Mouse (Mus musculus) kidney, embryonic 14.5 days (tissue): ENCODE results near the gene D1Ertd622e. TPM values are rescaled to one million over a fixed set of nuclear protein-coding genes. Genes with fewer than 3 reads are reported as not detected.

Experiments
- ATAC-seq: fragments of 200-750 bp; cut with Nextera tagmentation; 2 replicates; pipeline ENCODE4 v1.8.0; 2017; ENCODE audit warnings: moderate number of reproducible peaks, mild to moderate bottlenecking, moderate TSS enrichment, moderate library complexity; ENCODE audit not compliant: low FRiP score, low TSS enrichment
- H3K27ac ChIP-seq: fragments of 300-500 bp; sonication (generic); 2 replicates; pipeline ENCODE4 v1.5.1; 2014; ENCODE audit warnings: low read depth, mild to moderate bottlenecking, low read length, moderate library complexity, mixed read lengths
- H3K27me3 ChIP-seq: fragments of 300-500 bp; sonication (generic); 2 replicates; pipeline ENCODE4 v1.6.1; 2014; ENCODE audit warnings: mild to moderate bottlenecking, low read length; ENCODE audit not compliant: control insufficient read depth, insufficient read depth
- H3K36me3 ChIP-seq: fragments of 300-500 bp; sonication (generic); 2 replicates; pipeline ENCODE4 v1.6.1; 2014; ENCODE audit warnings: low read length, mixed read lengths; ENCODE audit not compliant: control insufficient read depth, insufficient read depth
- H3K4me1 ChIP-seq: fragments of 300-500 bp; sonication (generic); 2 replicates; pipeline ENCODE4 v1.6.1; 2014; ENCODE audit warnings: low read length, mixed read lengths; ENCODE audit not compliant: control insufficient read depth, insufficient read depth
- H3K4me2 ChIP-seq: fragments of 300-500 bp; sonication (generic); replicated peaks from 2 replicates; pipeline ENCODE4 v1.6.1; 2014; ENCODE audit warnings: low read depth, mild to moderate bottlenecking, low read length
- H3K4me3 ChIP-seq: fragments of 300-500 bp; sonication (generic); 2 replicates; pipeline ENCODE4 v1.5.1; 2014; ENCODE audit warnings: mild to moderate bottlenecking, low read length
- H3K9ac ChIP-seq: fragments of 300-500 bp; sonication (generic); 2 replicates; pipeline ENCODE4 v1.6.1; 2014; ENCODE audit warnings: low read depth, mild to moderate bottlenecking, low read length, moderate library complexity
- H3K9me3 ChIP-seq: fragments of 300-500 bp; sonication (generic); 2 replicates; pipeline ENCODE4 v1.6.1; 2016; ENCODE audit warnings: low read length; ENCODE audit not compliant: control insufficient read depth
- WGBS: fragments of 180-500 bp; shearing (Covaris S2); extraction: QIAGEN DNeasy Blood & Tissue Kit; methylation state at CpG from one replicate; pipeline ENCODE4 v1.1.7; 2014; 5-methylcytosine and 5-hydroxymethylcytosine counted together
- polyA plus RNA-seq: library from polyadenylated mRNA; unstranded; fragments of >200 nt; fragmentation: Nextera tagmentation; extraction: Ambion mirVana; gene quantifications from 2 replicates; pipeline ENCODE4 v1.2.1, GENCODE M21; 2014

D1Ertd622e gene
- polyA plus RNA-seq, 1 experiment from 2014 or later = 22.5 TPM

DNA sequence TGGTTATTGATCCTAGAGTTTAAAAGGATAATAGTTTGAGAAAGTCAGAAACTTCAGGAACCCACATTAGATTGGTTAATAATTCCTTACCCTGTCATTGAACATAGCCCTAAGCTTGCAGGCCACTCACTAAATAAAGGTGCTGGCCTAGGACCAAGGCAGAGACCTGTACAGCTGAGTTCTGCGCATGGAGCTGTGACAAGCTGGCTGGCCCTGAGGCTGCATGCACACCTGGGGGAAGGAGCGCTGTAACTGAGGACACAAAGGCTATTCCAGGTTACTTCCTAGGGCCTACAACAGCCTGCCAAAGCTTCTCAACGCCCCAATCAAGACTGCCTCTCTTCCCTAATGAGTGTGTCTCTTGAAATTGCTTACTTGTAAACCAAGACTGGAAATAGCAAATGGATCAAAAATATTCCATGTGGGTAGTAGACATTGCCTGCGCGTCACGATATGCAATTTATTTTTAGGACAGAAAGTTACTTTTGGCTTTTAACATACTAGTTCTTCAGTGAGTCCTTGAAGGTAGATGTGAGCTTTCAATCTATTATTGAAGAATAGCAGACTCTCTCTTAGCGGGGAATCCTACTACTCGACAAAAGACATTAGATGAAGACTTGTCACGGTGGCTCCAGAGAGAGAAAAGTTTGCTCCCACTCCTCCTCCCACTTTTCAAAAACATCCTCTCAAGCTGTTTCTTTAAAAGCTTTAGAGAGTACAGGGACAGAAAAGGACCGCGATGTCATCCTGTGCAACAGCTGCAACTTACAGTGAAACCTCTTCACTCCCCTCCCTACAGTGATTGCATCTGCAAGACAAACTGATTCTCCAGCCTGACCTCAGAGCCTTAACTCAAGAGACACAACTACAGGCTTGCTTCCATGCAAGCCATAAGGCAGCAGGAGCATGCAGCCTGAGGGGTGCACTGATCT, 47.1 kb downstream of the D1Ertd622e start:
- Histone ChIP-seq H3K27ac (no peak overlapping the region), H3K4me1 (no peaks in the 10 kb centered on the region), H3K27me3 (no peaks in the 10 kb centered on the region), H3K36me3 (no peaks in the 10 kb centered on the region), H3K9me3 (no peaks in the 10 kb centered on the region), H3K4me3 (no peak overlapping the region), H3K4me2 (no peak overlapping the region), H3K9ac (no peak overlapping the region)
- ATAC-seq = no peak
- 90% methylated on average over 11 of the region's 11 CpGs for WGBS

DNA sequence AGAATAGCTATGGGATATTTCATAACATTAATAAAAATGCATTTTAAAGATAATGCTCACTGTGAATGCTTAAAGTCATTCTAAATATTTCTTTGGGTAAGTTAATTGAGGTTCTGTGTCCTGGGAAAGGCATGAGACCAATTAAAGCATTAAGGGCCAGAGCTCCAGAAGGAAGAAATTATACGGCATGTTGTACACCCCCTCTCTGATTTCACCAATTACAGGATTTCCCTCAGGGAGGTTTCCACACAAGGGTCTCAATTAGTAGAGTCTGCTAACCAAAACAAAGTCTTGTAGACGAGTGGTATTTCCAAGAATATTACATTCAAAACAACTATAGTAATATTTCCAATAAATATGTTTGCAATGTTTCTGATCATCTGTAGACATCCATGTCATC, 50.1 kb downstream of the D1Ertd622e start:
- H3K4me3 ChIP-seq = no peak overlapping the region
- H3K9ac ChIP-seq = no peak overlapping the region
- 82% methylated on average over 2 of the region's 2 CpGs for WGBS
- H3K36me3 ChIP-seq = no peaks in the 10 kb centered on the region
- no peaks in the 10 kb centered on the region for H3K4me1 ChIP-seq
- no peak for ATAC-seq
- no peak overlapping the region for H3K27ac ChIP-seq
- H3K27me3 ChIP-seq = no peaks in the 10 kb centered on the region
- no peak overlapping the region for H3K4me2 ChIP-seq
- H3K9me3 ChIP-seq = no peaks in the 10 kb centered on the region

DNA sequence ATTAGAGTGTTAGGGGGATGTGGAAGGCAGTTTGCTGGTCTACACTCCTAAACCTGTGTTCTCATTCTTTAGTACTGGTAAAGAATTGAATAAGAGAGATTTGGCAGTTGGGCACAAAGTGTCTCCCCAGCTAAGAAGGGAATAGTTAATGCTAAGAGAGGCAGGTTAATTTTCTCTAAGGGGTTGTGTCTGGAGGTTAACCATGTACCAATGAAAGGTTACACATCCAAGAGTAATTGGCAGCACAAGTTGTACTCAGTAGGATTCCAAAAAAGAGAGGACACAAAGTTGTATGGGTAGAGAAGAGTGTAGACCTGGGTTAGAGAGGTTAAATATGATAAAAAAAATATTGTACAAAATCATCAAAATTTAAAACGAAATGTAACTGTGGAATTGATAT, 58.5 kb downstream of the D1Ertd622e start:
- H3K4me2 ChIP-seq = no peak overlapping the region
- WGBS = 61% methylated on average over 1 of the region's 1 CpGs
- no peaks in the 10 kb centered on the region for H3K36me3 ChIP-seq
- H3K27me3 ChIP-seq = no peaks in the 10 kb centered on the region
- H3K4me1 ChIP-seq = no peaks in the 10 kb centered on the region
- no peak overlapping the region for H3K4me3 ChIP-seq
- H3K9me3 ChIP-seq = no peaks in the 10 kb centered on the region
- no peak overlapping the region for H3K9ac ChIP-seq
- H3K27ac ChIP-seq = no peak overlapping the region
- ATAC-seq = no peak

DNA sequence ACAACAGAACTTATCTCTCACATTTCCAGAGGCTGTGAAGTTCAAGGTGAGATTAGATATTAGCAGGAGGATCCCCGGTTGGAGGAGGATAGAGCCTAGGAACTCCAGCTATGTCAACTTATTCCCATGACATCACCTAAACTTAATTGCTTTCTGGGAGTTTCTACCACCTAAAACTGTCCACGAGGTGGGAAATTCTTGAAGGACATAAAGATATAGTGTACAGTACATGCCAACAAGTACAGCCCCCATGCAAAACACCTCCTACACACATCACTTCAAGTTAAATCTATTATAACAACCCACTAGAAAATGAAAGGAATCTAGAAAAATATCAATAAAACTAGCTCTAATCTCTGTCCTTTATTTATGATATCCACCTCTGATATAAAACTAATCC, 61.5 kb downstream of the D1Ertd622e start:
- Histone ChIP-seq H3K36me3 (no peaks in the 10 kb centered on the region), H3K27ac (no peak overlapping the region), H3K27me3 (no peaks in the 10 kb centered on the region), H3K4me2 (no peak overlapping the region), H3K4me3 (no peak overlapping the region), H3K4me1 (no peaks in the 10 kb centered on the region), H3K9me3 (no peaks in the 10 kb centered on the region), H3K9ac (no peak overlapping the region)
- WGBS = 60% methylated on average over 2 of the region's 2 CpGs
- ATAC-seq = no peak

DNA sequence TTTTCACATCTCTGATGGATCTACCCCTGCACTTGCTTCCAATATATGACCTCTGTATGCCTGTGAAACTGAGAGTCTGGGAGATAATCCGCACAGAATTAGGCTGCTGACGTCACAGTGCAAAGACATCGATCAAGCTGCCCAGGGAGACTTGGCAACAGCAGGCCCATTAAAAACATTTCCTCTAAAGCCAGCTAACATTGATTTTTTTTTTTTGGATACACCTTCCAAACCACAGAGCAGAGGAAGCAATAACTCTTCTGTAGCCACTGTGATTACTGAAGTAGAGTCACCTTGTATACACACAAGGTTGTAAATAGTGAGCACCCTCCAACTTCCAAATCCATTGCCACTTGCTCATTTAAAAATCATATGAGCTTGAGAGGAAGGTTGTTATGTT, 62.8 kb downstream of the D1Ertd622e start:
- no peaks in the 10 kb centered on the region for H3K4me1 ChIP-seq
- H3K9ac ChIP-seq = no peak overlapping the region
- no peak for ATAC-seq
- H3K27me3 ChIP-seq = no peaks in the 10 kb centered on the region
- H3K4me2 ChIP-seq = no peak overlapping the region
- H3K4me3 ChIP-seq = no peak overlapping the region
- H3K9me3 ChIP-seq = no peaks in the 10 kb centered on the region
- no peaks in the 10 kb centered on the region for H3K36me3 ChIP-seq
- 52% methylated on average over 3 of the region's 3 CpGs for WGBS
- H3K27ac ChIP-seq = no peak overlapping the region

DNA sequence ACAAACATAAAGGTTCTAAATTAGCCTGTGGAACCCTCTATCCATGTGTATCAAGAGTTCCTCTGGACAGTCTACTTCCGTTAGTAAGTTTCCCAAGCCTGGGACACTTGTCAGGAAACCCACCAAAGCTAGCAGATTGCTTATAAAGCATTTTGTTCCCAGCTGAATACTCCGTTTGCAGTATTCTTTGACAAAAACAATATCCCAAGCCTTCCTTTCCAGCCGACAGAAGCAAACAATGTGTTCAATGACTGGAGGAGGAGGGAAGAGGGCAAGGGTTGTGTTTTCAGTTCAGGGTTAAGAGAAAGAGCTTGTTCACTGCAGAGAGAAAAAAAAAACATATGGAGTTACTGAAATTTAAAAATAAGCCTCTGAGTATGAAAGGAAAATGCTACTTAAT, 73.3 kb downstream of the D1Ertd622e start:
- no peak overlapping the region for H3K4me3 ChIP-seq
- no peaks in the 10 kb centered on the region for H3K9me3 ChIP-seq
- 22% methylated on average over 3 of the region's 3 CpGs for WGBS
- no peak overlapping the region for H3K4me2 ChIP-seq
- ATAC-seq = no peak
- 0 out of 2 replicates have a peak, but pooled peaks cover 3% of the 10 kb centered on the region for H3K4me1 ChIP-seq
- no peaks in the 10 kb centered on the region for H3K27me3 ChIP-seq
- no peak overlapping the region for H3K9ac ChIP-seq
- H3K27ac ChIP-seq = no peak overlapping the region
- no peaks in the 10 kb centered on the region for H3K36me3 ChIP-seq

DNA sequence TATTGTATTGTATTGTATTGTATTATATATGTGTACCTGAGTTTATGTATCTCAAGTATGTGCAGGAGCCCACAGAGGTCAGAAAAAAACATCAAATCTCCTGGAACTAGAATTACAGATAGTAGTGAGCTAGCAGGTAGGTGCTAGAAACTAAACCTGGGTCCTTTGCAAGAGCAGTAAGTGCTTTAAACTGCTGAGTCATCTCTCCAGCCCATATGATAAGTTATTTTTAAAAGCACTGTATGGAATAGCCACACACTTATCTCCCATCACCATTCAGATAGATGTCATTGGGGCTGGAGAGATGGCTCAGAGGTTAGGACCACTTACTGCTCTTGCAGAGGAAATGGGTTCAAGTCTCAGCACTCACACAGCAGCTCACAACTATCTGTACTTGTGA, 76.8 kb downstream of the D1Ertd622e start:
- H3K9me3 ChIP-seq = no peaks in the 10 kb centered on the region
- H3K36me3 ChIP-seq = no peaks in the 10 kb centered on the region
- 0 out of 2 replicates have a peak, but pooled peaks cover 3% of the 10 kb centered on the region for H3K4me1 ChIP-seq
- H3K9ac ChIP-seq = no peak overlapping the region
- H3K27me3 ChIP-seq = no peaks in the 10 kb centered on the region
- no peak for ATAC-seq
- H3K4me3 ChIP-seq = no peak overlapping the region
- H3K27ac ChIP-seq = no peak overlapping the region
- H3K4me2 ChIP-seq = no peak overlapping the region

DNA sequence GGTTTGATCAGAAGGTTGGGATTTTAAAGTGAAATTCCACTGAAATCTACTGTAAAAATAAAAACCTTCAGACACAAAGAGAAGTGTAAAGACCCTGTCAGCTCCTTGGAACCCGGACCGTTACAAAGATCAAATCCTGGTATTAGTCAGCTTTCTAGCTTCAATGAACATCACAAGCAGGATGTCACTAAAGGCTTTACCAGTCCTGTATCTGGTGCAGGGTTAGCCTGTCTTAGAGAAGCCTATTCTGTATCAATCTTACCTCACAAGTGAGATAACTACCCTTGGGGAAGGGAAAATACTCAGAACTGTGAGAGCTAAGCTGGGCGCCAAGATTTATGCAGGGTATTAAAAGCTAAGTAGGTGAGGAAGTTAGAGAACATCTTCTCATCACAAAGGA, 77.7 kb downstream of the D1Ertd622e start:
- 0 out of 2 replicates have a peak, but pooled peaks cover 3% of the 10 kb centered on the region for H3K4me1 ChIP-seq
- no peak overlapping the region for H3K4me2 ChIP-seq
- H3K27ac ChIP-seq = no peak overlapping the region
- no peaks in the 10 kb centered on the region for H3K9me3 ChIP-seq
- H3K9ac ChIP-seq = no peak overlapping the region
- H3K36me3 ChIP-seq = no peaks in the 10 kb centered on the region
- no peaks in the 10 kb centered on the region for H3K27me3 ChIP-seq
- H3K4me3 ChIP-seq = no peak overlapping the region
- no peak for ATAC-seq
- WGBS = 86% methylated on average over 3 of the region's 3 CpGs

DNA sequence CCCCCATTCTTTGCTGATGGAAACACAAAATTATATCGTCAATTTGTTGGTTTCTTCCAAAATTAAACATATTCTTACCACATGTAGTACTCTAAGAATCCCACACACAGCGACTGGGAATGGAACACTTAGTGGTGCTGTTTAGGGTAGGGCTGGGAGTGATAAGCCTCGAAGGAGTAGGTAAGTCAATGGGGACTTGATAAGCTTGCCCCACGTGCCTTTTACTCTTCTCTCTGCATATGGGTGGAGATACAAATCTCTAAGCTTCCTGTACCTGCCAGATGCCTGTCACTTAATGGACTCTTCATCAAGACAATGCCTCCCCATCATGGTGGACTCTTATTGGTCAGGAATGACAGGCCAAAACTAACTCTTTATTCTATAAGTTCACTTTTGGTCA, 78.8 kb downstream of the D1Ertd622e start:
- H3K9ac ChIP-seq = no peak overlapping the region
- ATAC-seq = no peak
- 79% methylated on average over 4 of the region's 4 CpGs for WGBS
- H3K4me3 ChIP-seq = no peak overlapping the region
- H3K4me2 ChIP-seq = no peak overlapping the region
- H3K9me3 ChIP-seq = no peaks in the 10 kb centered on the region
- no peaks in the 10 kb centered on the region for H3K36me3 ChIP-seq
- H3K27ac ChIP-seq = no peak overlapping the region
- H3K4me1 ChIP-seq = no peaks in the 10 kb centered on the region
- no peaks in the 10 kb centered on the region for H3K27me3 ChIP-seq
